Mouse (Mus musculus) ES-Bruce4 (cell line): ENCODE measurements around the gene AW549877.

Experiments used
- EP300 ChIP-seq: IDR thresholded peaks from 2 replicates; pipeline ENCODE4 v1.6.1; 2011; ENCODE audit warnings: low read depth, low read length; ENCODE audit not compliant: insufficient read depth
- POLR2A ChIP-seq: IDR thresholded peaks from one replicate; pipeline ENCODE4 v1.8.1; 2011; ENCODE audit warnings: low read length; ENCODE audit not compliant: insufficient read depth

DNA sequence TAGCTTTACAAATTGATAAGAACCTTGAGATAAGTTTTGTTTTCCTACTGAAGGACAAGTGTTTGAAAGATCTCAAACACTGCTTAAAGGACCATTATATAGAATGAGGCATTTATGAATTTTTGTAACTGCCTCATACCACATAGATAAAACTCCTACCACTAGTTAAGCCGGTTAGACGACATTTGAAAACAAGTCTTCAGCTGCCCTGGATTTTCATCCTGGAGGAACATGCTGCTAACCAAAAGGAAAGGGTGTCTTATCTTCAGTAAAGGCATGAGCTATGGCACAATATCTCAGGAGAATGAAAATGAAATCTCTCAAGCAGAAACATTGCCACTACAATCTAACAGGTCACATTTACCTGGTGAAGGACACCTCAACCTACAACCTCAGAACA is 28.2 kb upstream of the AW549877 start:
- TF ChIP-seq POLR2A = no peak
- no peak for TF ChIP-seq EP300
